Mouse (Mus musculus): ENCODE results near the gene Wdr45. TPM values are rescaled to one million over a fixed set of nuclear protein-coding genes. Genes with fewer than 3 reads are reported as not detected.

Gene Wdr45
- polyA plus RNA-seq, 1 experiment from 2014 or later: 24.0 TPM

DNA sequence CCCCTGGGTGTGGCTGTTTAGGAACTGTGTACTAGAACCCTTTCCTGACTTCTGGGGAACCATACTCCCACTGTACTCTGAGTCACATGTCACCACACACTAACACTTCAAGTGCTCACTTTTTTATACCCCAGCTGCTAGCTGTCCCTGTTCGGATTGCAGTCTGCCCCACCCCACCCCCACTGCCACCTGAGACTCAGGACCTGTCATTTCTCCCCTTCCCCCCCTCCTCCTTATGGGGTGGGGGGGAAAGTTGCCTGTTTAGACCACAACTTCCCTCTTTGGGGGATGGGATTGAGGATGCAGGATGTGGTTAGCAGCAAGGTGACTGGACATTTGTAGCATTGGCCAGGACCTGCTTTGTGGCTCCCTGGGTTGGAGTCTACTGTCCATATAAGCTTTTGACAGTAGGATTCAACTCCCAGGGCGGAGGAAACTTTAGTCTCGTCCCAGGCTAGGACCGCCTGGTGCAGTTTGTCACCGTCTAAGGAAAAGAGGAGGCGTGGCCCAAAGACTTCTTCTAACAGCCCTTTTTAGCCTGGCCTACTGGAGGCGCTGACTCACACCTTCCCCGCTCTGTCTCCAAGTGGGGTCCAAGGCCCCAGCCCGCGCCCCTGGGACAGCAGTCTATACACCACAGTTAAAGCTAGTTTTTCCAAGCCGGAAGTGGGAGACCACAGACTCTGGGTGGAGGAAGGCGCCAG lies 40.4 kb upstream of the Wdr45 start:
- Histone ChIP-seq H3K4me2 (ENCODE audit: low read length) (peak overlapping the region; percentile 69), H3K4me3 (ENCODE audit: control insufficient read depth in 1 of 2, insufficient read depth in 1 of 2, low read depth in 1 of 2, low read length in 2 of 2) (peak overlapping the region; percentile 29 to 31; a peak in 1 of 4 replicates), H3K4me1 (ENCODE audit: control insufficient read depth in 2 of 2, insufficient read depth in 2 of 2, low read length in 2 of 2) (peaks cover 7 to 9% of the 10 kb centered on the region in 2 experiments; a peak in 2 of 4 replicates), H3K9me3 (ENCODE audit: control insufficient read depth, low read length) (no peaks in the 10 kb centered on the region), H3K27me3 (ENCODE audit: control insufficient read depth, insufficient read depth, low read length) (no peaks in the 10 kb centered on the region), H3K27ac (replicated peaks in 1 of 2; ENCODE audit: control insufficient read depth in 1 of 2, insufficient read depth in 1 of 2, low read depth in 2 of 2, low read length in 2 of 2) (peak overlapping the region; percentile 29 to 44; a peak in 3 of 4 replicates), H3K36me3 (ENCODE audit: control insufficient read depth, insufficient read depth, low read length) (peaks cover 4% of the 10 kb centered on the region), H3K9ac (ENCODE audit: low read length) (no peak overlapping the region; the same call in 1 of the 2 replicates)
- WGBS: 20% methylated on average over 12 of the region's 12 CpGs
- ATAC-seq (ENCODE audit: insufficient number of reproducible peaks, insufficient read depth, low FRiP score, low read depth): no peak

DNA sequence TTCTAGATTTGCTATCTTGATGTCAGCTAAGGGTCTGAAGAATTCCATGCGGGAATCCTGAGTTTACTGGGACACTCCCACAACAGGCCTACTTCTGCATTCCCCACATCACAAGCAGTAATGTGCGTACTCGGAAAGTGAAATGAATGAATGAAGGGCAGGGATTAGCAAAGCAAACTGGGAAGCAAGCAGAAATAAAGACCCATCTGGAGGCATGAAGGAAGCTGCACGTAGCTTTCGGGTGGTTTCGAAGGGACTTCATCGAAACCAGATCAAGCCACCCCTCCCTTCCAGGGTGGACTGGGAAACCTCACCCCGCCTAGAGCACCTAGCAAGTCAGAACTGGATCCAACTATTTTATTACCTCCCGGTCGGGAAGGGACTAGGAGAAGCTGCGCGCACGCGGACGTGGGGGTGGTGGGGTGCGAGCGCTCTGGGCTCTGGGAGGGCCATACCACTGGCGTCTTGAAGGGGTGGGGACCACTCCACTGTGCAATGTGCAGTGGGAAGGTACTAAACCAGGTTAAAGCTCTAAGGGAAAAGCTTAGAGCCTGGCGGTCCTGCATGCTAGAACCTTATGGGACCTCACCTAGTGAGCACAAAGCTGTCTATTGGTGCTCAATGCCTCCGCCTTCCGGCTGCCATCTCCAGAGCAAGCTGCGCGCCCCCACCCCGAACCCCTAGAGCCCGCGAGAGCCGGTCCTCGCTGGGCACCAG lies 39.7 kb upstream of the Wdr45 start:
- WGBS: 21% methylated on average over 28 of the region's 28 CpGs
- Histone ChIP-seq H3K4me1 (ENCODE audit: control insufficient read depth in 2 of 2, insufficient read depth in 2 of 2, low read length in 2 of 2) (peaks cover 7 to 9% of the 10 kb centered on the region in 2 experiments; a peak in 2 of 4 replicates), H3K27me3 (ENCODE audit: control insufficient read depth, insufficient read depth, low read length) (no peaks in the 10 kb centered on the region), H3K4me2 (ENCODE audit: low read length) (peak overlapping the region; percentile 69), H3K4me3 (ENCODE audit: control insufficient read depth in 1 of 2, insufficient read depth in 1 of 2, low read depth in 1 of 2, low read length in 2 of 2) (peak overlapping the region; percentile 29 to 31), H3K9me3 (ENCODE audit: control insufficient read depth, low read length) (no peaks in the 10 kb centered on the region), H3K27ac (replicated peaks in 1 of 2; ENCODE audit: control insufficient read depth in 1 of 2, insufficient read depth in 1 of 2, low read depth in 2 of 2, low read length in 2 of 2) (peak overlapping the region; percentile 22 to 44), H3K9ac (ENCODE audit: low read length) (peak overlapping the region; percentile 57), H3K36me3 (ENCODE audit: control insufficient read depth, insufficient read depth, low read length) (no peaks in the 10 kb centered on the region)
- no peak for ATAC-seq (ENCODE audit: insufficient number of reproducible peaks, insufficient read depth, low FRiP score, low read depth)

DNA sequence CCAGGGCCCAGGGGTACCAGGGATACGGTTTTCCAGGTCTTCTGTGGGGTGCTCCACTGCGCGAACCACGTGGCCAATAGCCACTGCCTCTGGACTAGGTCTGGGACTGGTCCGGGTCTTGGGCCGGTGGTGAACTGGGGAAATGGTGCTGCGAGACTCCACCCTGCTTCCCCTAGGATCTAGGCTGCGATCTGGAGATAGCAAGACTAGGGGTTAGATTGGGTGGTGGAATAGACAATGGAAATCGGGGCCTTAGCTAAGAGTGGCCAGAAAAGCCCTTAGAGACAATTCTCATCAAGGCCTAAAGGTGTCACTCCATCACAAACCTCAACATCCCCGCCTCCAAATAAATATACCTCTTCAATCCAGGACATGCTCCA lies 39.1 kb upstream of the Wdr45 start:
- Histone ChIP-seq H3K4me1 (ENCODE audit: control insufficient read depth in 2 of 2, insufficient read depth in 2 of 2, low read length in 2 of 2) (peaks cover 7 to 9% of the 10 kb centered on the region in 2 experiments; a peak in 2 of 4 replicates), H3K4me3 (ENCODE audit: control insufficient read depth in 1 of 2, insufficient read depth in 1 of 2, low read depth in 1 of 2, low read length in 2 of 2) (peak overlapping the region; percentile 29 to 31), H3K27me3 (ENCODE audit: control insufficient read depth, insufficient read depth, low read length) (no peaks in the 10 kb centered on the region), H3K9ac (ENCODE audit: low read length) (peak overlapping the region; percentile 57), H3K9me3 (ENCODE audit: control insufficient read depth, low read length) (no peaks in the 10 kb centered on the region), H3K36me3 (ENCODE audit: control insufficient read depth, insufficient read depth, low read length) (no peaks in the 10 kb centered on the region), H3K4me2 (ENCODE audit: low read length) (peak overlapping the region; percentile 69), H3K27ac (replicated peaks in 1 of 2; ENCODE audit: control insufficient read depth in 1 of 2, insufficient read depth in 1 of 2, low read depth in 2 of 2, low read length in 2 of 2) (peak overlapping the region in 1 of 2 experiments; percentile 44; a peak in 1 of 4 replicates)
- ATAC-seq (ENCODE audit: insufficient number of reproducible peaks, insufficient read depth, low FRiP score, low read depth): no peak
- WGBS: 26% methylated on average over 10 of the region's 10 CpGs

DNA sequence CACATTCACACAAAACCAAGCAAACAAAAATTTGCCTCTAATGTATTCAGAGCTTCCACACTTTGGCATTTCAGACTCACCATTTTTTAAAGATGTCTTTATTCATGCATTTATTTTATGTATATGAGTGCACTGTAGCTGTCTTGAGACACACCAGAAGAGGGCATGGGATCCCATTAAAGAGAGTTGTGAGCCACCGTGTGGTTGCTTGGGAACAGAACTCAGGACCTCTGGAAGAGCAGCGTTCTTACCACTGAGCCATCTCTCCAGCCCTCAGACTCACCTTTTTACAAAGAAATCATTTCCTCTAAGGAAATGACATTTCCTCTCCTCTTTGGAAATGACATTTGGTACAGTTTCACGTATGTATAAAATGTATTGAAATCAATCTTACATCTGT lies 35.1 kb upstream of the Wdr45 start:
- Histone ChIP-seq H3K4me1 (ENCODE audit: control insufficient read depth in 2 of 2, insufficient read depth in 2 of 2, low read length in 2 of 2) (peaks cover 0 to 4% of the 10 kb centered on the region in 2 experiments; a peak in 1 of 4 replicates), H3K9ac (ENCODE audit: low read length) (no peak overlapping the region), H3K27me3 (ENCODE audit: control insufficient read depth, insufficient read depth, low read length) (no peaks in the 10 kb centered on the region), H3K27ac (replicated peaks in 1 of 2; ENCODE audit: control insufficient read depth in 1 of 2, insufficient read depth in 1 of 2, low read depth in 2 of 2, low read length in 2 of 2) (no peak overlapping the region), H3K4me2 (ENCODE audit: low read length) (no peak overlapping the region), H3K36me3 (ENCODE audit: control insufficient read depth, insufficient read depth, low read length) (no peaks in the 10 kb centered on the region), H3K9me3 (ENCODE audit: control insufficient read depth, low read length) (no peaks in the 10 kb centered on the region), H3K4me3 (ENCODE audit: control insufficient read depth in 1 of 2, insufficient read depth in 1 of 2, low read depth in 1 of 2, low read length in 2 of 2) (no peak overlapping the region)
- no peak for ATAC-seq (ENCODE audit: insufficient number of reproducible peaks, insufficient read depth, low FRiP score, low read depth)
- 39% methylated on average over 3 of the region's 3 CpGs for whole genome bisulfite sequencing

DNA sequence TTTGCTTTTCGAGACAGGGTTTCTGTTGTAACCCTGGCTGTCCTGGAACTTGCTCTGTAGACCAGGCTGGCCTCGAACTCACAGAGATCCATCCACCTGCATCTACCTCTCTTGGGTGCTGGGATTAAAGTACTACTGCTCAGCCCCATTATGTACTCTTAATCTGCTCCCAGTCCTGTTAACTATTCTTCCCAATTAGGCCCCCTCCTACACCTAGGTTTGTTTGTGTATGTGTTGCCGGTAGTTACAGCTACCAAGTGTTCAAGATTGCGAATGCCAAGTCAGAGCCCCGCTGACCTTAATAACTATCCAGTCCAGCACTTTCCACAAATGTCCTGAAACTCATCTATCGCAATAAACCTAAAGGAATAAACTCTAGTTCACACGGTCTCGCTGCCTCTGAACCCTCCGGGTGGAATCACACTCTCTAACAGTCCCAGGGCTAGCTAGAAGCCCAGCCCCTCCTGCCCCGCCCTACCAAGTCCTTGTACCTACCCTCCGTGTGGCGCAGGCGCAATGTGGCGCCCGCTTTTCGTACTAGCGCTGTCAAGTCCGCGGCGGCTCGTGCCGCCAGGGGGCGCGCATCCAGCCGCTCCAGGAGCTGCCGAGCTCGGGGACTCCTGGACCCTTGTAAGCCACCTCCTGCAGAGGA lies 34.6 kb upstream of the Wdr45 start:
- Histone ChIP-seq H3K4me1 (ENCODE audit: control insufficient read depth in 2 of 2, insufficient read depth in 2 of 2, low read length in 2 of 2) (no peaks in the 10 kb centered on the region; a peak in 1 of 4 replicates), H3K36me3 (ENCODE audit: control insufficient read depth, insufficient read depth, low read length) (no peaks in the 10 kb centered on the region), H3K4me3 (ENCODE audit: control insufficient read depth in 1 of 2, insufficient read depth in 1 of 2, low read depth in 1 of 2, low read length in 2 of 2) (peak overlapping the region; percentile 33 to 37), H3K9me3 (ENCODE audit: control insufficient read depth, low read length) (no peaks in the 10 kb centered on the region), H3K27ac (replicated peaks in 1 of 2; ENCODE audit: control insufficient read depth in 1 of 2, insufficient read depth in 1 of 2, low read depth in 2 of 2, low read length in 2 of 2) (peak overlapping the region; percentile 28 to 56; a peak in 2 of 4 replicates), H3K27me3 (ENCODE audit: control insufficient read depth, insufficient read depth, low read length) (no peaks in the 10 kb centered on the region), H3K4me2 (ENCODE audit: low read length) (peak overlapping the region; percentile 64), H3K9ac (ENCODE audit: low read length) (peak overlapping the region; percentile 60)
- peak; percentile 79 for ATAC-seq (ENCODE audit: insufficient number of reproducible peaks, insufficient read depth, low FRiP score, low read depth)
- 15% methylated on average over 27 of the region's 27 CpGs for WGBS

DNA sequence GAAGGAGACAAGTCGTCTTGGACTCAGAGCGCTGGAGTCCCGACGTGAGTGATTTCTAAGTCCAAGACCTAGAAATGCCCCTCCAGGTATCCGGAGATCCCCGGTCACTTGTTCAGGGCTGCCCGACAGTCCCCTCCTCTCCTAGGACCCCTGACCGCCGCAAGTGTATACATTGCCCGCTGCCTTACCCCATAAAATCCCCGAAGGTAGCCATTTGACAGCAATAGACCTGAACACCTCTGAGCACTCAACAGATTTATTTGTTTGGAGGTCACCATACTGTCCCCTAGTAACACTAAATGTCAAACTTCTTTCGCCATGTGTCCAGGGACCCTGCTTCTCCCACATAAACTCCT lies 34.1 kb upstream of the Wdr45 start:
- Histone ChIP-seq H3K9me3 (ENCODE audit: control insufficient read depth, low read length) (no peaks in the 10 kb centered on the region), H3K4me2 (ENCODE audit: low read length) (peak overlapping the region; percentile 64), H3K36me3 (ENCODE audit: control insufficient read depth, insufficient read depth, low read length) (no peaks in the 10 kb centered on the region), H3K4me3 (ENCODE audit: control insufficient read depth in 1 of 2, insufficient read depth in 1 of 2, low read depth in 1 of 2, low read length in 2 of 2) (peak overlapping the region; percentile 33 to 37), H3K27ac (replicated peaks in 1 of 2; ENCODE audit: control insufficient read depth in 1 of 2, insufficient read depth in 1 of 2, low read depth in 2 of 2, low read length in 2 of 2) (no peak overlapping the region), H3K27me3 (ENCODE audit: control insufficient read depth, insufficient read depth, low read length) (no peaks in the 10 kb centered on the region), H3K4me1 (ENCODE audit: control insufficient read depth in 2 of 2, insufficient read depth in 2 of 2, low read length in 2 of 2) (no peaks in the 10 kb centered on the region; a peak in 1 of 4 replicates), H3K9ac (ENCODE audit: low read length) (peak overlapping the region; percentile 60)
- 29% methylated on average over 12 of the region's 12 CpGs for WGBS
- ATAC-seq (ENCODE audit: insufficient number of reproducible peaks, insufficient read depth, low FRiP score, low read depth): no peak

DNA sequence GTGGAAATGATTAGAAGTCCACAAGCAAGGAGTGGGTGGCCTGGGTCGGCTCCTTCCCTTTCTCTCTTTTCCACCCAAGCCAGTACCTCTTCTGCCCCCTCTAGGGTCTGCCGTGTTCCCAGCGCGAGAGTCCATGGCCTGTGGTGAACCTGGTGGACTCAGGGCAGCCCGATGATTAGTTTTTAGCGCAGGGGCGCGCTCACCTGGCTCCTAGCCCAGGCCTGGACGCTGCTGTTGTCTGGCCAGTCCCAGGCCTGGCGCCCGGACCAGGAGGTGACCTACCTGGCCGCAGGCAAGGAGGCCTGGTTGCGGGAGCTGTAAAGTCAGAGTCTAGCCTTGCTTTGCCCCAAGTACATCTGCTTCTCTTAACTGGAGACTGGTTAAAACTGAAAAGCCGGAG lies 33.3 kb upstream of the Wdr45 start, which contains the start of gene Magix:
Gene Magix, minus strand, starts transcription at position 388 of the 400 bp plus-strand sequence.
- Histone ChIP-seq H3K4me1 (ENCODE audit: control insufficient read depth in 2 of 2, insufficient read depth in 2 of 2, low read length in 2 of 2) (no peaks in the 10 kb centered on the region; a peak in 1 of 4 replicates), H3K9ac (ENCODE audit: low read length) (peak within 1 kb of the TSS; percentile 60), H3K4me2 (ENCODE audit: low read length) (peak within 1 kb of the TSS; percentile 64), H3K4me3 (ENCODE audit: control insufficient read depth in 1 of 2, insufficient read depth in 1 of 2, low read depth in 1 of 2, low read length in 2 of 2) (peak within 1 kb of the TSS; percentile 33 to 37; a peak in 3 of 4 replicates), H3K36me3 (ENCODE audit: control insufficient read depth, insufficient read depth, low read length) (no peaks in the 10 kb centered on the region), H3K27ac (replicated peaks in 1 of 2; ENCODE audit: control insufficient read depth in 1 of 2, insufficient read depth in 1 of 2, low read depth in 2 of 2, low read length in 2 of 2) (no peak within 1 kb of the TSS), H3K27me3 (ENCODE audit: control insufficient read depth, insufficient read depth, low read length) (no peaks in the 10 kb centered on the region), H3K9me3 (ENCODE audit: control insufficient read depth, low read length) (no peaks in the 10 kb centered on the region)
- no peak for ATAC-seq (ENCODE audit: insufficient number of reproducible peaks, insufficient read depth, low FRiP score, low read depth)
- 61% methylated on average over 14 of the region's 14 CpGs for WGBS

Measured in heart, embryonic 14.5 days (tissue).